Mouse (Mus musculus) A20 (cell line): ENCODE measurements around the gene Rad23a.

Source experiments
- DNase-seq: peaks from one replicate; pipeline ENCODE4 v3.0.0-alpha.2; 2011; ENCODE audit warnings: low read depth, low spot score

Rad23a gene

DNA sequence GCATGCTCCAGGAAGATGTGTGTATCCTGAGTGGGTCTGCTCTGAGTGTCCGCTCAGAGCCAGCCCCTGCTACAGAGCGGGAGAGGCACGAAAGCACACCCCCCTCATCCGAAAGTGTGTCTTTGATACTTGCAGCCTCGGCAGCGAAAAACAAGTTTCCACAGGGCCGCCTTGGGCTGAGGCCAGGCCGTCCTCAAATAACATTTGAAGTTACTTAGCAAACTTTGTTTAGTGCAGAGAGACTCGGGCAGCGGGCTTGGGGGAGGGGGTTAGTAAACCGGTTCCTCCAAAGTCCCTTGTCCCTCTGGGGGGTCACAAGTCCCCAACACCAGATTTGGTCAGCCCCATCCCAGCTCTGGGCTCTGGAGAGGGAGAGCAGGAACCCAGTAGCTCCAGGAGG lies 51.6 kb downstream of the Rad23a start:
- DNase-seq = no peak

DNA sequence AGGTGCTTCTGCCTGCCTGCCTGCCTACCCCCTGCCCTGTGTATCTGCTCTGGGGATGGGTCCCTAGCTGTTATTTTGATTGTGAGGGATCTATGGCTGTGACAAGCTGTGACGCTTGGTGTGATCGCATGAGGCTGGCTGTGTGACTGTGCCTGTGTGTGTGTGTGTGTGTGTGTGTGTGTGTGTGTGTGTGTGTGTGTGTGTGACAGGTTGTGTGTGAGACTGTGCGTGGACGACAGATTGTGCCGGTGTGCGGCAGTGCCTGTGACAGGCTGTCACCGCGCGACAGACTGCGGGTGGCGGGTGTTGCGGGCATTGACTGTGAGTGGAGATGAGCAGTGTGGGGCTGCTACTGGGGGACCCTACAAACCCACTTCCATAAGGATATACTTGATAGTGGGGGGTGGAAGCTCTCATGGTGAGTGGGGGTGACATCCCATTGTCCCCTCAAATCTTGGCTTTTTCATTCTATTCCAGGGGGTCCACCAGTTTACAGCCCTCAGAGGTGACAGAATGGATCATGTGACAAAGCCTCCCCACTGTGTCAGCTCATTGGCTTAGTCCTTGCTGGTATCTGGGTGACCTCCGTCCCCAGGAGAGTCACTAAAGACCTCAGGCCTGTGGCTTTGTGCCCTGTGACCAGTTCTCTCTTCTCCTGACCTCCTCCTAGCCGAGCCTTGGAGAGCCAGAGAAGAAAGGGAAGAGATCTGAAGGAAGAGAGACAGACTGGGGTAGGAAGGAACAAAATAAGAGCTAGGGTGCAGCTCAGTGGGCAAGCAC lies 52.8 kb downstream of the Rad23a start:
- no peak for DNase-seq

- no peak for DNase-seq
Measured at GRCm38 (mm10) chr8:84786801-84787467, 53.5 kb downstream of the Rad23a start.

GRCm38 (mm10) chr8:84785756-84786677 lies 54.4 kb downstream of the Rad23a start:
- DNase-seq = no peak

DNA sequence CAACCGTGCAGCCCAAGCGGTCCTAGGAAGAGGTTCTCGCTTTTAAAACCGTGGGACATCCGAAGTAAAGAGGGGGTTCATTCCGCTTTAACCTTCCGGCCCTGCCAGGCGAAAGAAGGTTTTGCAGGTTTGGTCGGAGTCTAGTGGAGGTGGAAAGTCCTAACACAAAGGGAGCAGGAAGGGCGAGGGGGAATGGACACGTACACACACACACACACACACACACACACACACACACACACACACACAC lies 55.0 kb downstream of the Rad23a start:
- no peak for DNase-seq

GRCm38 (mm10) chr8:84784681-84785505 lies 55.6 kb downstream of the Rad23a start:
- DNase-seq = no peak
